Mouse (Mus musculus) heart, embryonic 14.5 days (tissue): ENCODE data around the gene Cd101. TPM values are rescaled to one million over a fixed set of nuclear protein-coding genes. Genes with fewer than 3 reads are reported as not detected.

Experiments used
- ATAC-seq: fragments of 200-750 bp; cut with Nextera tagmentation; 2 replicates; pipeline ENCODE4 v1.8.0; 2017; ENCODE audit warnings: low read depth, moderate TSS enrichment; ENCODE audit not compliant: insufficient number of reproducible peaks, insufficient read depth, low FRiP score
- H3K27ac ChIP-seq, 2 experiments: fragments of 200-500 bp in 1 of 2; fragments of 300-500 bp in 1 of 2; sonication (generic) in 1 of 2; replicated peaks in 1 of 2; 2 replicates each; pipeline ENCODE4 v1.5.1; 2012 to 2014; ENCODE audit warnings: low read depth in 2 of 2, low read length in 2 of 2, control low read depth in 1 of 2, mild to moderate bottlenecking in 1 of 2, mixed read lengths in 1 of 2; ENCODE audit not compliant: control insufficient read depth in 1 of 2, insufficient read depth in 1 of 2
- H3K27me3 ChIP-seq: fragments of 300-500 bp; sonication (generic); 2 replicates; pipeline ENCODE4 v1.6.1; 2014; ENCODE audit warnings: mild to moderate bottlenecking, low read length, control low read depth; ENCODE audit not compliant: control insufficient read depth, insufficient read depth
- H3K36me3 ChIP-seq: fragments of 300-500 bp; sonication (generic); 2 replicates; pipeline ENCODE4 v1.6.1; 2014; ENCODE audit warnings: mild to moderate bottlenecking, control low read depth, low read length, mixed read lengths; ENCODE audit not compliant: control insufficient read depth, insufficient read depth
- H3K4me1 ChIP-seq, 2 experiments: fragments of 200-500 bp in 1 of 2; fragments of 300-500 bp in 1 of 2; sonication (generic) in 1 of 2; 2 replicates each; pipeline ENCODE4 v1.6.1; 2012 to 2014; ENCODE audit warnings: low read length in 2 of 2, control low read depth in 1 of 2, mixed read lengths in 1 of 2; ENCODE audit not compliant: control insufficient read depth in 2 of 2, insufficient read depth in 2 of 2
- H3K4me2 ChIP-seq: fragments of 300-500 bp; sonication (generic); 2 replicates; pipeline ENCODE4 v1.6.1; 2014; ENCODE audit warnings: mild to moderate bottlenecking, low read length
- H3K4me3 ChIP-seq, 2 experiments: fragments of 200-500 bp in 1 of 2; fragments of 300-500 bp in 1 of 2; sonication (generic) in 1 of 2; 2 replicates each; pipeline ENCODE4 v1.5.1; 2012 to 2014; ENCODE audit warnings: low read length in 2 of 2, mild to moderate bottlenecking in 2 of 2, control low read depth in 1 of 2, low read depth in 1 of 2, moderate library complexity in 1 of 2; ENCODE audit not compliant: control insufficient read depth in 1 of 2, insufficient read depth in 1 of 2
- H3K9ac ChIP-seq: fragments of 300-500 bp; sonication (generic); 2 replicates; pipeline ENCODE4 v1.6.1; 2014; ENCODE audit warnings: mild to moderate bottlenecking, low read length
- H3K9me3 ChIP-seq: fragments of 300-500 bp; sonication (generic); 2 replicates; pipeline ENCODE4 v1.6.1; 2016; ENCODE audit warnings: low read length, control low read depth; ENCODE audit not compliant: control insufficient read depth
- WGBS: fragments of 180-500 bp; shearing (Covaris S2); extraction: QIAGEN DNeasy Blood & Tissue Kit; methylation state at CpG from one replicate; pipeline ENCODE4 v1.1.7; 2014; 5-methylcytosine and 5-hydroxymethylcytosine counted together
- polyA plus RNA-seq: library from polyadenylated mRNA; unstranded; fragments of >200 nt; fragmentation: Nextera tagmentation; extraction: Ambion mirVana; gene quantifications from 2 replicates; pipeline ENCODE4 v1.2.1, GENCODE M21; 2014

Gene Cd101
- polyA plus RNA-seq, 1 experiment from 2014 or later: 0.27 TPM

GRCm38 (mm10) chr3:101041997-101042396 is 12.6 kb upstream of the Cd101 start:
- Histone ChIP-seq H3K4me2 (no peak overlapping the region), H3K36me3 (peaks cover 60% of the 10 kb centered on the region), H3K27me3 (no peaks in the 10 kb centered on the region), H3K4me3 (no peak overlapping the region), H3K27ac (no peak overlapping the region), H3K9ac (no peak overlapping the region), H3K4me1 (peaks cover 9 to 15% of the 10 kb centered on the region in 2 experiments; a peak in 3 of 4 replicates), H3K9me3 (no peaks in the 10 kb centered on the region)
- 80% methylated on average over 7 of the region's 7 CpGs for WGBS
- ATAC-seq: no peak

- Histone ChIP-seq H3K36me3 (peaks cover 38% of the 10 kb centered on the region), H3K9ac (no peak overlapping the region), H3K4me2 (no peak overlapping the region), H3K4me1 (peaks cover 3 to 10% of the 10 kb centered on the region in 2 experiments; a peak in 2 of 4 replicates), H3K27me3 (no peaks in the 10 kb centered on the region), H3K4me3 (no peak overlapping the region), H3K27ac (no peak overlapping the region), H3K9me3 (no peaks in the 10 kb centered on the region)
- ATAC-seq: no peak
- 87% methylated on average over 5 of the region's 5 CpGs for WGBS
These were observed 8.7 kb upstream of the Cd101 start for GRCm38 (mm10) chr3:101037984-101038545.

- Histone ChIP-seq H3K4me2 (no peak overlapping the region), H3K27ac (no peak overlapping the region), H3K9ac (no peak overlapping the region), H3K4me1 (peaks cover 10 to 19% of the 10 kb centered on the region in 2 experiments), H3K9me3 (no peaks in the 10 kb centered on the region), H3K27me3 (no peaks in the 10 kb centered on the region), H3K36me3 (peaks cover 21% of the 10 kb centered on the region), H3K4me3 (no peak overlapping the region)
- 93% methylated on average over 2 of the region's 2 CpGs for WGBS
- no peak for ATAC-seq
These were observed 6.6 kb upstream of the Cd101 start for GRCm38 (mm10) chr3:101036001-101036400.

- H3K4me2 ChIP-seq: no peak overlapping the region
- H3K9me3 ChIP-seq: no peaks in the 10 kb centered on the region
- peaks cover 13 to 28% of the 10 kb centered on the region in 2 experiments for H3K4me1 ChIP-seq
- H3K4me3 ChIP-seq: no peak overlapping the region
- H3K9ac ChIP-seq: no peak overlapping the region
- H3K36me3 ChIP-seq: peaks cover 7% of the 10 kb centered on the region; the same call in 1 of the 2 replicates
- no peaks in the 10 kb centered on the region for H3K27me3 ChIP-seq
- H3K27ac ChIP-seq: no peak overlapping the region
- ATAC-seq: no peak
- WGBS: 78% methylated on average over 9 of the region's 9 CpGs
These were observed 5.2 kb upstream of the Cd101 start for GRCm38 (mm10) chr3:101034509-101034908.

- 35% methylated on average over 4 of the region's 4 CpGs for WGBS
- H3K9ac ChIP-seq: no peak overlapping the region
- no peak for ATAC-seq
These were observed 4.3 kb upstream of the Cd101 start for GRCm38 (mm10) chr3:101033644-101034043.

GRCm38 (mm10) chr3:101031456-101032142 is 2.2 kb upstream of the Cd101 start:
- H3K9ac ChIP-seq: no peak overlapping the region

More at GRCm38 (mm10) chr3:101033644-101034043, 4.3 kb upstream of the Cd101 start:
- H3K4me1 ChIP-seq: peaks cover 16 to 30% of the 10 kb centered on the region in 2 experiments
- H3K4me2 ChIP-seq: no peak overlapping the region
- H3K27ac ChIP-seq: no peak overlapping the region
- peaks cover 7% of the 10 kb centered on the region; the same call in 1 of the 2 replicates for H3K36me3 ChIP-seq
- H3K9me3 ChIP-seq: no peaks in the 10 kb centered on the region
- no peaks in the 10 kb centered on the region for H3K27me3 ChIP-seq
- H3K4me3 ChIP-seq: no peak overlapping the region

GRCm38 (mm10) chr3:101030630-101031029 is 1.3 kb upstream of the Cd101 start:
- Histone ChIP-seq H3K9ac (no peak overlapping the region), H3K27me3 (no peaks in the 10 kb centered on the region), H3K4me3 (no peak overlapping the region), H3K4me2 (no peak overlapping the region), H3K27ac (0 out of 4 replicates have a peak overlapping the region, but pooled peaks of 1 of the 2 experiments have one; percentile 39), H3K4me1 (peaks cover 18 to 40% of the 10 kb centered on the region in 2 experiments), H3K36me3 (no peaks in the 10 kb centered on the region), H3K9me3 (no peaks in the 10 kb centered on the region)
- 93% methylated on average over 1 of the region's 1 CpGs for WGBS
- ATAC-seq: no peak

More at GRCm38 (mm10) chr3:101031456-101032142, 2.2 kb upstream of the Cd101 start:
- H3K36me3 ChIP-seq: no peaks in the 10 kb centered on the region
- H3K4me1 ChIP-seq: peaks cover 19 to 36% of the 10 kb centered on the region in 2 experiments
- 46% methylated on average over 7 of the region's 7 CpGs for WGBS
- H3K4me2 ChIP-seq: no peak overlapping the region
- H3K9me3 ChIP-seq: no peaks in the 10 kb centered on the region
- peak overlapping the region; percentile 25 to 39 for H3K27ac ChIP-seq
- no peaks in the 10 kb centered on the region for H3K27me3 ChIP-seq
- no peak for ATAC-seq
- H3K4me3 ChIP-seq: no peak overlapping the region
